Mouse (Mus musculus) ovary, postnatal 10 days (tissue): ENCODE data around the gene Mgll.

ENCODE experiments used
- DNase-seq: peaks from one replicate; pipeline ENCODE4 v3.0.0; 2022; ENCODE audit warnings: low spot score

Gene Mgll

DNA sequence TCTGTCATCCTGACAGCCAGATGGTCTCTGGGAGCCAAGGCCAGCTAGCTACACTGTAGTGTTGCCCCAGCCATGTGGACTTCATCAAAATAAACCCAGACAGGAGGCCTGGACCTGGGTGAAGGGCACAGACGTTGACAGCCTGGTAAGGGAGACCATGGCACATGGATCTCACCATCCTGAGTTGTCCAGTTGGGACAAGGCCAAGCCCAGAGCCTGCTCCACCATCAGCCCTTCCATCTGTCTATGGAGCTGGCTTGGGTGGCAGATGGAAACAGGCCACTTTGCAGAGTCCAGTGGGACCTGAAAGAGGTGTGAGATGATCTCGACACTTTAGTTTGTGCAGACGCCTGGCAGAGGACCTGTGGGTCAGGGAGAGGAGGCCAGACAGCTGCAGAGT, 76.5 kb downstream of the Mgll start:
- DNase-seq, result no peak

DNA sequence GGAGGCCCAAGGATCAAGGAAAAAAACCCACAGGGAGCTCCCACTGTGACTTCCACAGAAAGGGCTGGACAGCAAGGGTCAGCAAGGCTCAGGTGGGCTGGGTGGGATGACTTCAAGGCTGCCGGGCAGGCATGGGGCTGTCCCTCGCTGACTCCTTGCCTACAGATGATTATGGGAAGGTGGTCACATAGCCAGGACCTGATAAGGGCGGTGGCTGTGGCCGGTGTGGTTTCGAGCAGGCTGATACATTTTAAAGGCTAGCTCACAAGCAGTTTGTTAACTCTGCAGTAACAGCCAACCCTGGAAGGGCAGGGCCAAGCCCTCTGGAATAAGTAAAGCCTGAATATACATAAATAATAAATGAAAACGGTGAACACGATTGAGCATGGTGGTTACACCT, 78.8 kb downstream of the Mgll start:
- DNase-seq, result no peak

- no peak for DNase-seq
Observed at GRCm38 (mm10) chr6:88803957-88804695, 79.9 kb downstream of the Mgll start.

GRCm38 (mm10) chr6:88804966-88805577, 80.9 kb downstream of the Mgll start:
- DNase-seq, result no peak

DNA sequence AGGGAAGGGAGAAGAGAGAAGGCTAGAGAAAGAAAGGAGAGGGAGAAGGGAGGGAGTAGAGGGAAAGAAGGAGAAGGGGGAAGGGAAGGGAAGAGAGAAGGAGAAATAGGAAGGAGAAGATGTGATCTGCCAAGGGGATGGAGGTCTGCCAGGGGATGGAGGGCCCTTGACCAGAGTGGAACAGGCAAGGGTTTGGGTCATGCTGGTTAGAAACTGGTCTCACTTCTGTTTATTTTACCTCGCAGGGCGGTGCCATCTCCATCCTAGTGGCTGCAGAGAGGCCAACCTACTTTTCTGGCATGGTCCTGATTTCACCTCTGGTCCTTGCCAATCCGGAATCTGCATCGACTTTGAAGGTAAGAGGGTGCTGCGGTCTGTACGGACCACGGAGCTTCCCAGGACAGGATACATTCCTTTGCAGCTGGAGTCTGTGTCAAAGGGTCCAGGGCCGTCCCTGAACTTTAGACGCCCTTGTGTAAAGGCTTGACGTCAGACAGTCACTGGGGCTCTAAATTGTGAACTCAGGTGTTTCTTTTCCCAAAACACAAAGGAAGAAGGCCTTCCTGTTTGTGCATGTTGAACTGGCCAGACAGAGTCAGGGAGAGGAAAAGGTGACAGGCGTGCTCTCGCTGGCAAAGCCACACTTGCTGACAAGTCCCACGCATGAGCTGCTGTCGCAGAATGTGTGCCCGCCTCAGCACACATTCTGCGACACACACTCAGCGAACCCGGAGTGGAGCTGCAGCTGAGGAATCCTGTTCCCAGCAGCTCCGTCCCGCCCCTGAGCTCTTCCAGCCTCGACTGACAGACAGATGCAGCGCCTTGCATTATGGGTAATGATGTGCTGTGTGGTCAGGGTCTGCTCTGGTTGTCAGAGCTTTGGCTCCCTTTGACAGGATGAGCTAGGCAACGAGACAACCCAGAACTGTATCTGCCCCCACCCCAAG, 85.2 kb downstream of the Mgll start:
- no peak for DNase-seq

DNA sequence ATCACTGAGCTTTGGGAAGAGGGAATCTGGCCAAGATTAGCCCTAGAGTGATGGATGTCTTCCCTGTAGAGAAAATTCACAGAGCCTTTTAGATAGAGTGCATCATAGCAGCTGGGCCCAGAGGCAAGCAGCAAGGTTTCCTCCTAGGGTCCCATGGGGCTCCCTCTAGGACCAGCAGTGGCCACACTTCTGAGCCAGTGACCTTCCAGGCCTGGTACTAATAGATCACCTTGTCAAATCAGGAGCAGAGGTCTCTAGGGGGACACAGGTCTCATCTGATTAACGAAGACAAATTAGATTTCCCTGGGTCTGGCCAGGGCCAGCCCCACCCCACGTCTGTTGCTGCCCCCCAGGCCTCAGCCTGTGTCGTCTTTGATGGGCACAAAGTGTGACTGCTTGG, 86.1 kb downstream of the Mgll start:
- no peak for DNase-seq

DNA sequence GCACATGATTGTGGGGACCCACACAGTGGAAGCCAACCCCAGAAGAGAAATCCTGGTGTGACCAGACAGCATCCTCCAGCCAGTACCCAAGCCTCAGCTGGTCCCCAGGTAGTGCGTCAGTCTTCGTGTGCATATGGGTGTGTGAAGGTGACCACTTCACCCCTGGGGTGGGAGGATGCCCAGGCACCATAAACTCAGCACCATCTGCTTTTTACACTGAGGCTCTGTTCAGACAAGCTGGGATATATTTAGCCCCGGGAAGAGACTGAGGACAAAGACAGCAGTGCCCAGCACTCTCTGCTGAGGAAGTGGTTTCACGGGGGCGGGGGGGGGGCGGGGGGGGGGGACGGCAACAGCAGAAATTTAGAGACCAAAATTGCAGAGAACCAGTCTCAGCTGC, 87.2 kb downstream of the Mgll start:
- no peak for DNase-seq

GRCm38 (mm10) chr6:88811880-88812400, 87.7 kb downstream of the Mgll start:
- no peak for DNase-seq

DNA sequence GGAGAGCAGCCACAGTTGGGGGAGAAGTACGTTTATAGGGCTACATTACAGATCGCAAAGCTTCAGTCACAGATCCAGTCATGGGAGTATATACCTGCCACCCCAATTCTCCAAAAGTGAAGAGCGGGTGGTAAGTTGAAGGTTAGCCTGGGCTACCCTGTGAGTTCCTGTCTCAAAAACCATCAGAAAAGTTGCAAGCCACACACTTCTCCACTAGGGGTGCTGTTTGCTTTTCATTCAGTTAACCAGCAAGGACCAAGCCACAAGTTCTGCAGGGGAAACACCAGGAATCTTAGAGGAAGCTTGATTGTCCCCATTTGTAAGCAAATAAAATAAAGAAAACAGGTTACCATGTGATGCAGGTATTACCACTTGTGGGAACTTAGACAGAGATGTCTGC, 88.7 kb downstream of the Mgll start:
- no peak for DNase-seq

DNA sequence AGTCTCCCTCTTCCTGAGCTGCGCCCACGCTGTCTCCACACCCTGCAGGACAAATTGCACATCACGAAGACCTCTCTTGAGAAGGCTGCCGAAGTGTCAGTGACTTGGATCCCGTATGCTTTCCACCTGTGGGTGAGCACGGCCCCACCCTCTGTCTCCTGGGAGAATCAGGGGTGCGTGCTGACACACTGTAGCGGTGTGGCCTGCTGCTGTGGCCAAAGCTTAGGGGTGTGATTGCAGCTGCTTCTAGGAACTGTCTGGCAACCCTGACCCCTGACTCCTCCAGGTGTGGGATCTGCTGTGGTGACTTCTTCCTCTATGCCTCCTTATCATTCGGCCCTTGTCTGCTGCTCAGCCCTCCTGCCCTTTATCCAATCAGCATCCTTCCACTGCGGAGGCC, 89.6 kb downstream of the Mgll start:
- no peak for DNase-seq

- no peak for DNase-seq
Observed at GRCm38 (mm10) chr6:88815036-88815435, 90.8 kb downstream of the Mgll start.

GRCm38 (mm10) chr6:88815489-88815888, 91.3 kb downstream of the Mgll start:
- DNase-seq, result no peak

DNA sequence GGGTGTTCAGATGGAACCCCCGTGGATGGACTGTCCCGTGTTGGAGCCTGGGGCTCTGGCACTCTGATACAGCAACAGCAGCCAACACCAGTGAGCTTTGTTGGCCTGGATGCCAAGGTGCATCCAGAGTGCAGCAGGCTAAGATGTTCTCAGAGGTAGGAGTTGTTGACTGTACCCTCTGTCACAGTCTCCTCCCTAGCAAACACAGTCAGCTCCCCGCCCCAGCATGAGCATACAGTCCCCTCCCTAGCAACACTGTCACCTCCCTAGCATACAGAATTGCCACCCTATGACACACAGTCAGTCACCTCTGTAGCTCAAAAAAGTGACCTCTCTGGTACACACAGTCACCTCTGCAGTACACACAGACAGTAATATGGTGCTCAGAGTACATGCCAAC, 92.7 kb downstream of the Mgll start:
- DNase-seq, result no peak

- no peak for DNase-seq
Observed at GRCm38 (mm10) chr6:88820853-88821252, 96.6 kb downstream of the Mgll start.

- no peak for DNase-seq
Observed at GRCm38 (mm10) chr6:88821294-88821693, 97.1 kb downstream of the Mgll start.

DNA sequence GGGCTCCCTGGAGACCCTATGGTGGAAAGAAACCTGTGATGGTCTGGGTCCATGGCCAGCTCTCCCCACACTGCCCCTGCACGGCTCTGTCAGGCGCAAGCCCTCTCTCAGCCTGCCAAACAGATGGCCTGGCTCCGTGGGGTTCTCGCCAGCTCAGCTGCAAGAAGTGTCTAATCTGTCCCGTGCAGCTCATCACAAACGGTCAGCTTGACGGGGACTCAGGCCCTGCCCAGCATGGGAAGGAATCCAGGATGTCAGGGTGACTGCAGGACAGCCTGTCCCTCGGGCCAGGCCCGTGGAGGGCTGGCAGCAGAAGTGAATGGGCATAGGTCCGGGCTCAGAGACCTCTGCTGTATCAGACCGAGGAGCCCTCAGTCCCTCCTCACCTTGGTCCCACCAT, 97.7 kb downstream of the Mgll start:
- DNase-seq, result no peak

DNA sequence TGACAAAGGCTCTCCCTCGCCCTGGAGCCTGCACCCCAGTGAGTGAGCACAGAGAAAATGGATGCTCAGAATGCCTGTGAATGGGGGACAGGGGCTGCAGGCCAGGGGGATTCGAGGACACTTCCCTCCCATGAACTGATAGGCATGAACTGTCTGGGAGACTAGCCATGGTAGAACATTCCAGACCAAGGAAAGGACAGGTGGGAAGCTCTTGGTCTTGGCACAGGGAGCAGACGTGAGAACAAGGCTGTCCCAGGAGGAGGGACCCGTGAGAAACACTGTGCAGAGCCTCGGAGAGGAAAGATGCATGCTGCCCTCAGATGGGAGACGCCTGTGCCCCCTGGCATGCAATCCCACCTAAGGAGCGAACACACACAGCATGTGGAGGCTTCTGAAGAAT, 100.0 kb downstream of the Mgll start:
- no peak for DNase-seq

- DNase-seq, result no peak
Observed at GRCm38 (mm10) chr6:88826088-88826487, 101.9 kb downstream of the Mgll start.

DNA sequence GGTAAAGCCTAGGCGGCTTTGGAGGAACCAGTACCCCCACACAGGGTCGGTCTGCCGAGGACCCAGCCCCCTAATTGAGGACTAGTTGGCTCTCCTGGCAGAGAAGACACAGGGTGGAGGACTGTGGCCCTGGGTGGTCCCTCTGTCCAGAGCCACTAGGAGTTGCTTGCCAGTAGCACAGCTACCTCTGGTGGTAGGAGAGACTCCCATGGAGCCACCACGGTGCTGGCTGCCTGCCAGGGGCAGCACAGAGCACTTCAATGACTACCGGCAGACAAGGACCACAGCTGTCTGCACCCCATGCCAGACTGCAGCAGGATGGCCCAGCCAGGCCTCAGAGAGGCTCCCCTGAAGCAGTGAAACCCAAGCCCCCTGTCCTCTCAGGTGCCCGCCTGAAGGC, 102.3 kb downstream of the Mgll start:
- no peak for DNase-seq

GRCm38 (mm10) chr6:88826965-88827364, 102.8 kb downstream of the Mgll start:
- DNase-seq, result no peak

GRCm38 (mm10) chr6:88827395-88828205, 103.4 kb downstream of the Mgll start:
- DNase-seq, result no peak
